Mouse (Mus musculus): Measurements from ENCODE around the gene Gtf2f1.

GRCm38 (mm10) chr17:56970081-56970480, 41.0 kb downstream of the Gtf2f1 start:
- TF ChIP-seq CTCF (IDR thresholded peaks at IDR 0.05; ENCODE audit: extremely low read depth, insufficient read depth, insufficient read length, insufficient replicate concordance), result no peak
- TF ChIP-seq POLR2A (IDR thresholded peaks at IDR 0.05; ENCODE audit: low read depth, low read length), result no peak

All from spleen, adult 2 months (tissue).